Mouse (Mus musculus): ENCODE results near the gene Fcrl6. TPM values are rescaled to one million over a fixed set of nuclear protein-coding genes. Genes with fewer than 3 reads are reported as not detected.

Fcrl6 gene
- polyA plus RNA-seq (2015; fragmentation: Nextera tagmentation; extraction: Ambion mirVana): 0.17 and 0.19 TPM in 2 replicates

DNA sequence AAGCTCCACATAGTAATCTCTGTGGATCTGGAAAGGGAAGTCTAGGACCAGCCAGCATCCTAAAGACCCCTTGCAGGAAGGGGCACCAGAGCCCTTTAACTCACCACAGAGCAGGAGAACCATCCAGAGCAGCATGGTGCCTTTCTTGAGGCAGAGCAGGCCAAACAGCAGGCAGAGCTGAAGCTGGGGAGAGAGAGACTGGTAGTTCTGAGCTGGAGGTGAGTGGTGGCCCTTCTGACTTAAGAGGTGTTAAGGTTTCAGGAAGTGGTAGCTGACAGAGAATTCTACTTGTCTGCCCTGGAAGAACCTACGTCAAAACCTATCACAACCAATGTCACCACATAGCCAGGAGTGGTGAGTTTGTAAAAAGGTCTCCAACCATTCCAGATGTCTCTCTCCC lies at the start of gene Fcrl6:
Fcrl6 (minus strand) TSS at position 226 of the 400 bp plus-strand sequence.
- 75% methylated on average over 1 of the region's 1 CpGs for WGBS

DNA sequence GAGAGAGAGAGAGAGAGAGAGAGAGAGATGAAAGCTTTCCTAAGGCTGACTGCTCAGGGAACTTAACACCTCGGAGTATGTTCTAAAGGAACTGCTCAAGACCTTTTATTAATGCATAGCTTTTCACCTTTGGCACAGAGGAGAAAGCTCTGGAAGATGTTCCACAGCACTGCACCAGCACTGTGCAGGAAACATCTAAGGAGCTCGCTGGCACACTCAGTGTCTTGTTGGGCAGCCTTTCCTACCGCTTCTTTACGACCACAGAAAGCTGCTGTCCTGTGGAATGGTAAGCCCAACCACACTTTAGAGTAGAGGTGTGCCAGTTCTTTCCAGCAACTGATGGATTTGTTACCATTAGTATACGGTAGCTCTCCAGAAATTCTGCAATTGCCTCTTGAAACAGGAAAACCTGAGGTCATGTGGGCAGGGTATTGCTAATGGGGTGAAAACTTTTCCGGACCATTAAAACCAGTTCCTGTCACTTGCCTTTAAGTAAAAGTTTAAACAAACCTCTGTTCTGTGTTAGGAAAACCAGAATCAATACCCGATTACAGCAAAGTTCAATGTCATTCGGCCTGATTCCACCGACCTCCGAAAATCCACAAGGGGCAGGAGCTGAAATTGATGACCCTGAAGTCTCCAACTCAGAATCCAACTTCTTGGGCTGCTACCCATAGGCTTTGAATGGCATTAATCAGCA lies 49.1 kb upstream of the Fcrl6 start:
- Histone ChIP-seq H3K27me3 (replicated peaks) (no peaks in the 10 kb centered on the region), H3K9me3 (no peaks in the 10 kb centered on the region), H3K4me1 (no peaks in the 10 kb centered on the region), H3K4me2 (no peak overlapping the region), H3K27ac (no peak overlapping the region), H3K9ac (no peak overlapping the region), H3K4me3 (no peak overlapping the region), H3K36me3 (replicated peaks) (no peaks in the 10 kb centered on the region)
- 86% methylated on average over 10 of the region's 10 CpGs for WGBS
- ATAC-seq (replicated peaks): no peak

More for the DNA sequence above, at the start of gene Fcrl6:
- ATAC-seq (replicated peaks): no peak
- Histone ChIP-seq H3K36me3 (replicated peaks) (no peaks in the 10 kb centered on the region), H3K4me1 (no peaks in the 10 kb centered on the region), H3K9ac (no peak within 1 kb of the TSS), H3K27me3 (replicated peaks) (no peaks in the 10 kb centered on the region), H3K27ac (no peak within 1 kb of the TSS), H3K4me3 (no peak within 1 kb of the TSS), H3K9me3 (no peaks in the 10 kb centered on the region), H3K4me2 (no peak within 1 kb of the TSS)

DNA sequence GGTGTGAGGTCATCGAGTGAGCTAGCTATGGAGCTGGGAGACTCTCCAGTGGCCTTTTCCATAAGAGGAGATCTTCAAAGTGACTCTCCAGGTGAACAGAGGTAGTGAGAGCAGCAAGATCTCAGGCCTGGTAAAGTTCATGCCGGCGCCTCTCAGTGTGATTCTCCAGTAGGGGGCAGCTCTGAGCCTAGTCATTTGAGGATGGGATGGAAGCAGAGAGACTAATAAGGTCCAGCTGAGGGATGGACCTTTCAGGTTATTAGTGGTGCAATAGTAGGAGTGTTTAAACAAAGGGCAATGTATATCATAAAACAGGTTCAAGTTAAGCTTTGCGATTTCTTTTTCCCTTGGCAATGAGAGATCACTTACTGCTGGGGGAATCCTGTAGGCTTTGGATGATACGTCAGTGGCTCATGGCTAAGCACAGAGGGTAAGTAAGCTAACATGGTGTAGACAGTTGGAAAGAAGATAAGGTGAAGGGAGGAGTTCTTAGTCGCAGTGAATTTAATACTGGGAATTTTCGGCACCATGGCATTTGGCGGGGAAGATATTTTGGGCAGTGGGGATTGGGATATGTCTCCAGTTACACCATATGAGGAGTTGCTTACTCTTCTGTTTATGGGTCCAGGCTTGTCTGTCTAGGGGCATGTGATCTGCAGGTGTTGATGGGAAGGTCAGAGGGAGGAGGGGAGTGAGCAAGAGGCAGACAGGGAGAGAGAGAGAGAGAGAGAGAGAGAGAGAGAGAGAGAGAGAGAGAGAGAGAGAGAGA lies 48.4 kb upstream of the Fcrl6 start:
- Histone ChIP-seq H3K27ac (no peak overlapping the region), H3K4me2 (no peak overlapping the region), H3K4me3 (no peak overlapping the region), H3K4me1 (no peaks in the 10 kb centered on the region), H3K9ac (no peak overlapping the region), H3K27me3 (replicated peaks) (no peaks in the 10 kb centered on the region), H3K9me3 (no peaks in the 10 kb centered on the region), H3K36me3 (replicated peaks) (no peaks in the 10 kb centered on the region)
- 62% methylated on average over 8 of the region's 8 CpGs for WGBS
- no peak for ATAC-seq (replicated peaks)

DNA sequence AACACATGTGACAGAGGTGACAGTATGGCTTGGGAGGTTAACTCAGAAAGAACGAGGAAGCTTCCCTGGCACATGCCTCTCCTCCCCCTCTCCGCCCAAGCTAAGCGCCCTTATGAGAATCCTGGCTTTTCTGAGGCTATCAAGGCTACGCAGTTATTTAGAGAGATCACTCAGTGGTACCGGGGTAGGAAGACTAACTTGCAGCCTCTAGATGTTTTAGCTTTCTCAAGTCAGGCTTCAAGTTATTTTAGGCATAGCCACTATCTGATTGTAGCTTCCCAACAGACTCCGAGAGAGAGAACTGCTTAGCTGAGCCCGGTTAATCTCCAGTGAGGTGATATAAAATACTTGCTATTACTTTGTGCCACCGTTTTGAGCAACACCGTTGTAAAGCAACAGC lies 47.0 kb upstream of the Fcrl6 start:
- H3K9me3 ChIP-seq: no peaks in the 10 kb centered on the region
- H3K27ac ChIP-seq: no peak overlapping the region
- no peak for ATAC-seq (replicated peaks)
- no peak overlapping the region for H3K4me2 ChIP-seq
- no peaks in the 10 kb centered on the region for H3K4me1 ChIP-seq
- no peak overlapping the region for H3K9ac ChIP-seq
- no peaks in the 10 kb centered on the region for H3K36me3 ChIP-seq (replicated peaks)
- no peaks in the 10 kb centered on the region for H3K27me3 ChIP-seq (replicated peaks)
- 84% methylated on average over 9 of the region's 9 CpGs for WGBS
- H3K4me3 ChIP-seq: no peak overlapping the region

DNA sequence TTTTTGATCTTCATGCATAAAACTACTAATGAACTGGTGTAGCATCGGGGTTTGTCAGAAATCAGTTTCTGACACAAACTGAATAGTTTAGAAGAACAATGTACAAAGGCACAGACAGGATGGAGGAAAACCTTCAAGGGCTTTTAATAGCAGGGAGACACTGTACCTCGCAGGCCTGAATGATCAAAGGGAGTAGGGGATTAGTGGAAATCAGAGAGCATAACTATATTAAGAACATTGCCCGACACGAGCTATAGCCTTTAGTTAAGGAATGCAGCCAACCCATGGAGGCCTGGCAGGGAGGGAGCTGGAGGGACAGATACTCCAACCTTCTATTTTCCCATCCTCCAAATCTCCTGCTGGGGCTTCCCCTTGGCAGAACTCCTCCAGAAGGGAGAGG lies 44.9 kb upstream of the Fcrl6 start:
- no peak overlapping the region for H3K4me3 ChIP-seq
- ATAC-seq (replicated peaks): peak; percentile 59
- H3K27me3 ChIP-seq (replicated peaks): no peaks in the 10 kb centered on the region
- H3K4me1 ChIP-seq: no peaks in the 10 kb centered on the region
- H3K9me3 ChIP-seq: no peaks in the 10 kb centered on the region
- H3K27ac ChIP-seq: no peak overlapping the region
- no peak overlapping the region for H3K9ac ChIP-seq
- H3K4me2 ChIP-seq: no peak overlapping the region
- no peaks in the 10 kb centered on the region for H3K36me3 ChIP-seq (replicated peaks)
- WGBS: 16% methylated on average over 4 of the region's 4 CpGs

DNA sequence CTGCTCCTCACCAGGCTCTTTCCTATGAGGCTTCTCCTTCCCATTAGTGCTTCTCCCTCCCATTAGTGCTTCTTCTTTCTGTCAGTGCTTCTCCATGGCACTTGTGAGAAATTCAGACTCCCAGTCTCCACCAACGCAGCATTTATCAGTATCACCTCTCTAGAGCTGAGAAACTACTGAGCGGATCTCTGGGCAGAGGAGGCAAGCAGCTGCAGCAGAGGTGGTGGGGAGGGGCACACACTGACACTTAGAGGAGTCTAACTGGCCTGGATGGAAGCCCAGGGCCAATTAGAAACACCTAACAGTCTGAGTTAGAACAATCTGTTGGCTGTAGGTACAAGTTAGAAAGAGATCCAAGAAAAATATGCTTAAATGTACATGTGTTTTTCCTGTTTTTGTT lies 36.4 kb upstream of the Fcrl6 start:
- Histone ChIP-seq H3K27ac (no peak overlapping the region), H3K9me3 (no peaks in the 10 kb centered on the region), H3K27me3 (replicated peaks) (no peaks in the 10 kb centered on the region), H3K4me1 (no peaks in the 10 kb centered on the region), H3K4me2 (no peak overlapping the region), H3K9ac (no peak overlapping the region), H3K36me3 (replicated peaks) (no peaks in the 10 kb centered on the region), H3K4me3 (no peak overlapping the region)
- ATAC-seq (replicated peaks): no peak
- 71% methylated on average over 2 of the region's 2 CpGs for WGBS

DNA sequence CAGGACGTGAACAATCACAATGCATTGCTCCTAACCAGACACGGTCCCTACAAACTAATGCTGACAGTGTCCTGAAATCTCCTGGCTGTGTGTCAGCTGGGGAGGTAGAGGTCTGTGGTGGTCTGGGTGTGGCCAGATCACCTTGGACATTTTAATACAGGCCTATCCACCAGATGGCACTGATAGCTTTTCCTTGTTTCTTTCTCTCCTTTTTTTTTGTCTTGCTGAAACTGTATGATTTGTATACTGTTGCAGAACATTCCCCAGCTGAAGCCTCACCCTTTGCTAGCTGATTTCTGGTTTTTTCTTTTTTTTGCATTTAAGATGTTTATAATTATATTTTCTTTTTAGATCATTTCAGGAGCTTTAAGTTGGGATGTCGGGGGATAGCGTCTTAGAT lies 35.5 kb upstream of the Fcrl6 start:
- no peaks in the 10 kb centered on the region for H3K36me3 ChIP-seq (replicated peaks)
- H3K4me2 ChIP-seq: no peak overlapping the region
- no peaks in the 10 kb centered on the region for H3K9me3 ChIP-seq
- no peak overlapping the region for H3K27ac ChIP-seq
- ATAC-seq (replicated peaks): no peak
- H3K27me3 ChIP-seq (replicated peaks): no peaks in the 10 kb centered on the region
- WGBS: 77% methylated on average over 4 of the region's 4 CpGs
- no peaks in the 10 kb centered on the region for H3K4me1 ChIP-seq
- H3K9ac ChIP-seq: no peak overlapping the region
- no peak overlapping the region for H3K4me3 ChIP-seq

DNA sequence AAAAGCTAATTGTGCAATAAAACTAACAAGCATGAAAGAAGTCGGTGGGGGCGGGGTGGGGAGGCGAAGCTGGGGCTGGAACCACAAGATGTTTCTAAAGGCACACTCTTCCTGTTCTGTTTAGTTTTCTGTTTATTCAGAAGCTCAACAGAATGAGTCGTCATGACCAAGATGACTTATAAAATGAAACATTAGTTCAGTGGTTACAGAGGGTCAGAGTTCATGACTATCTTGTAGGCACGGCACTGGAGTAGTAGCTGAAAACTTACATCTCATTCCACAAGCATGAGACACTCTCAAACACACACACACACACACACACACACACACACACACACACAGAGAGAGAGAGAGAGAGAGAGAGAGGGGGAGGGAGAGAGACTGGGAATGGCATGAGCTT lies 33.9 kb upstream of the Fcrl6 start:
- Histone ChIP-seq H3K4me2 (no peak overlapping the region), H3K9ac (no peak overlapping the region), H3K4me3 (no peak overlapping the region), H3K36me3 (replicated peaks) (no peaks in the 10 kb centered on the region), H3K27me3 (replicated peaks) (no peaks in the 10 kb centered on the region), H3K27ac (no peak overlapping the region), H3K4me1 (peaks cover 6% of the 10 kb centered on the region), H3K9me3 (no peaks in the 10 kb centered on the region)
- WGBS: 97% methylated on average over 5 of the region's 5 CpGs
- ATAC-seq (replicated peaks): no peak

DNA sequence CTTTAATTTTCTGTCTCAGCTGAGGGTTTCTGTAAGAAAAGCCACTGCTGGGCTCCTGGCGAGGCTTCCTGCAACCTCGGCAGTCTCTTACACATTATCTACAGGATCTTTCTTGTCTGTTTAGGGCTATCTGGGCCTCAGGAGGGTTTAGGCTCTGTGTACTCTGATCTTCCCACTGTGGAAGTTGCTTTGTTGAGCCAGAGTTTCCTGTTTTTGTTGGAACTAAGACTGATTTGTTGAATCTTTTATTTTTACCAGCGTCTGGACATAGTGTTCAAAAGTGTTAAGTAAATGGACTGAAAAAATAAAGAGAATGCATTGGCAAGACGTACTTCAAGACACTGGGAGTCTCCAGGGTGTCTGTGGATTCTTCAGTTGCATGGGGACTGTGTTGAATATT lies 32.9 kb upstream of the Fcrl6 start:
- Histone ChIP-seq H3K4me2 (no peak overlapping the region), H3K36me3 (replicated peaks) (no peaks in the 10 kb centered on the region), H3K27ac (0 out of 2 replicates have a peak overlapping the region, but pooled peaks have one; percentile 19), H3K4me3 (no peak overlapping the region), H3K27me3 (replicated peaks) (no peaks in the 10 kb centered on the region), H3K9ac (no peak overlapping the region), H3K9me3 (no peaks in the 10 kb centered on the region), H3K4me1 (peaks cover 6% of the 10 kb centered on the region)
- 68% methylated on average over 4 of the region's 4 CpGs for WGBS
- no peak for ATAC-seq (replicated peaks)

DNA sequence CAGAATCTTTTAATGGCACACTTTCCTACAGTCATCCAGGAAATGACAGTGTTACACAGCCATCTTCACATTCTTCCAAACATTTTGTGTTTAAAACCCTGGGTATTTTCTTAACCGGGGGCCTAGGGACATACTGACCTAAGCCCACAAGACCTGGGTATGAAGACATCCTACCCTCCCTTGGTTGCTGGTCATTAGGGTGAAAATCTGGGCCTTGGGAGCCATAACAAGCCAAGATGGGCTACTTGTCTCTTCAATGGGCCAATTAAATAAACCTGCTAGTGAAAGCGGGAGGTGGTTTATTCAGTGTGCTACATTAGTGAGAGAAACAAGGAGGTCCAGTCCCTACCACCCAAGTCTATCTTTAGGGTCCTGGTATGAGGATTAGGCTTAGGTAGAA lies 31.8 kb upstream of the Fcrl6 start:
- Histone ChIP-seq H3K27me3 (replicated peaks) (no peaks in the 10 kb centered on the region), H3K4me3 (no peak overlapping the region), H3K9me3 (no peaks in the 10 kb centered on the region), H3K9ac (no peak overlapping the region), H3K4me2 (no peak overlapping the region), H3K27ac (no peak overlapping the region), H3K4me1 (peaks cover 6% of the 10 kb centered on the region), H3K36me3 (replicated peaks) (no peaks in the 10 kb centered on the region)
- no peak for ATAC-seq (replicated peaks)
- WGBS: 93% methylated on average over 2 of the region's 2 CpGs

DNA sequence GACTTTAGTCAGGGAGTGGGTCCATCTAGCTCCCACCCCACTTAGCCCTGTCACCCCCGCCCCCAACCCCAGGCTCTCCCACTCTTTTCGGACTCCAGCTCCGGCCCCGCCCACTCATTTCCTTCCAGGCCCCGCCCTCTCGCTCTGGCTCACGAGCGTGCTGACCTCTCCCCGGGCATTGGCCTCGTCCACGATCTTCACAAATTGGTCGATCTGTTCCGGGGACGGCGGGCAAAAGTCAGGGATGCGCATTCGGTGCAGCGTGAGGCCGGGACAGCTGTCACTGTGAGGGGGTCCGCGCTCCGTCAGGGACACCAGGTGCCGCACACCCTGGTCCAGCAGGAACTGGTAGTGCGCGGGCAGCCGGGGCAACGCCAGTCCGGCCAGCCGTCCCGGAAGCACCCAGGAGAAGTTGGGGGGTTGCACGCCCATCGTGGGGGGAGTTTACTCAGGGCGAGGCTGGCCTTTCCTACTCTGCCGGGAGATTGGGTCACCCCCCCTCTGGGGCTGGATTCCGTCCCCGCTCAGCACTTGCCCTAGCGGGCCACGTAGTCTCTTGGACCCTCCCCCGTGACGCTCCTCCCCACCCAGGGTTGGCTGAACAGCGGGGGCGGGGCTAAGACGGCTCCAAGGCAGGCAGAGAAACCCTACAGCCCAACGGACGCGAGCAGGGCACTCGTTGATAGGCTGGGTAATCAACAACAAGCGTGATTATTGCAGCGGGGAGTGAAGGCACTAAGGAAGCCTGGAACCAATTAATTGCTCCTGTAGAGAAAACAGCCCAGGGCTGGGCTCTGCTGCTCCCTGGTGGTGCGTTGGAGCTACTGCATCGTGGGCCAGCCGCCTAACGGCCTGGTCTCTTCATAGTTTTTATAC lies 30.3 kb upstream of the Fcrl6 start, which contains the start of gene Dusp23:
Dusp23 (minus strand) TSS at position 512 of the 876 bp plus-strand sequence.
- H3K4me3 ChIP-seq: peak within 1 kb of the TSS; percentile 70
- peak within 1 kb of the TSS; percentile 76 for H3K27ac ChIP-seq
- peaks cover 6% of the 10 kb centered on the region for H3K4me1 ChIP-seq
- H3K4me2 ChIP-seq: peak within 1 kb of the TSS; percentile 85
- no peaks in the 10 kb centered on the region for H3K36me3 ChIP-seq (replicated peaks)
- H3K9ac ChIP-seq: peak within 1 kb of the TSS; percentile 68
- H3K27me3 ChIP-seq (replicated peaks): no peaks in the 10 kb centered on the region
- WGBS: under 1% methylated on average over 53 of the region's 53 CpGs
- no peaks in the 10 kb centered on the region for H3K9me3 ChIP-seq
- peak; percentile 98 for ATAC-seq (replicated peaks)

DNA sequence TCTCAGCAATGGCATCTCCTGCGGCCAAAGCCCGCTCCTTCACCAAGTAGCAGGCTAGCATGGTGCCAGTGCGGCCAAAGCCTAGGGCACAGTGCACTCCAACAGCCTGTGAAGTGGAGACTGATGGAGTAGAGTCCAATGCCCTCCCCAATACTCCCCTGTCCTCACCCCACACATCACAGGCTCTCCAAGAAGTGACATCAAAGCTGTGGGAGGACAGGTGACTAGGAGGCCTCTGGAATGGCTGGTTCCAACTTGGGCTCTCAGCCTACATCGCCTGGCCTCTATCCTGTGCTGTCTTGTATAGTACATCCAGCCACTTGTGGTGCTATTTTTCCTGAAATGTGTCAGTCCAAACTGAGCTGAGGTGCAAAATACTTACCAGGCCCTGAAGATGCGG lies 29.4 kb upstream of the Fcrl6 start:
- Histone ChIP-seq H3K9ac (no peak overlapping the region), H3K36me3 (replicated peaks) (no peaks in the 10 kb centered on the region), H3K9me3 (no peaks in the 10 kb centered on the region), H3K4me1 (peaks cover 6% of the 10 kb centered on the region), H3K27me3 (replicated peaks) (no peaks in the 10 kb centered on the region), H3K4me3 (no peak overlapping the region), H3K4me2 (no peak overlapping the region), H3K27ac (no peak overlapping the region)
- no peak for ATAC-seq (replicated peaks)
- WGBS: 87% methylated on average over 5 of the region's 5 CpGs
